Mouse (Mus musculus) liver (tissue): ENCODE results near the gene Ube2e2.
"Not testable (repeated sequence)": the region's sequence is repeated elsewhere in the genome, so short reads cannot be mapped to it uniquely, and the experiment has no call there.

Experiments
- DNase-seq: peaks from one replicate; pipeline ENCODE4 v3.0.0-alpha.2; 2020; ENCODE audit warnings: mixed read lengths

Gene Ube2e2

DNA sequence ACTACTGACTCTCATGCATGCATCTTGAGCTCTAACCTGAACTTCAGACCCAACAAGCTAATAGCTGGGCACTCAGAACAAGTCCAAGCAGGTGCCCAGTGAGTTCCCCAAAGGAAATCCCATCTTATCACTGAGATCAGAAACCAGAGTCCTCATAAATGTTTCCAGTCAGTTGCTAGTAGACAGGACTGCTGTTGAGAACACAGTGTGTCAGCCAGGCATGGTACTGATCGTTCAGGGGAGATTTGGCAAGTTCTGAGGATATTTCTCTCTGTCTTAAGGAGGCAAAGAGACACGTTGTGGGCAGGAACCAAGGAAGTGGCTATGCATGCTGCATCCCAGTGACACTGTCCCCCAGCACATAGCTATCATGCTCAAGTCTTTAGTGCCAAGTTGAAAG is 275.5 kb downstream of the Ube2e2 start:
- DNase-seq = no peak

DNA sequence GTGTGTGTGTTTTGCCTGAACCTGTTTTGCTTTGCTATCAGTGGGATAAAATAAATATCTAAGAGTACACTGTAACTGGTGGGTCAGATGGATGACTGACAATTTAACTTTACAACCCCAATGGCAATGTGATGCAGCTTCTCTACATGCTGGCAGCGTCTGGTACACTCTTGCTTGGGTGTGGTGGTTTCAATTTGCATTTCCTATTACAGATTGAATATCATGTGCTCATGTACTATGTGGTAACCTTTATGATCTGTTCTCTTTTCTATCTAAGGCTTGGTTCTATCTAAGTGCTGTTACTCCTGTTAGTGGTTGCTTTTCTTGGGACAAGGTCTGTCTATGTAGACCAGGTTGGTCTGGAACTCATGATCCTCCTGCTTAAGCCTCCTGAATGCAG is 292.1 kb downstream of the Ube2e2 start:
- no peak for DNase-seq

DNA sequence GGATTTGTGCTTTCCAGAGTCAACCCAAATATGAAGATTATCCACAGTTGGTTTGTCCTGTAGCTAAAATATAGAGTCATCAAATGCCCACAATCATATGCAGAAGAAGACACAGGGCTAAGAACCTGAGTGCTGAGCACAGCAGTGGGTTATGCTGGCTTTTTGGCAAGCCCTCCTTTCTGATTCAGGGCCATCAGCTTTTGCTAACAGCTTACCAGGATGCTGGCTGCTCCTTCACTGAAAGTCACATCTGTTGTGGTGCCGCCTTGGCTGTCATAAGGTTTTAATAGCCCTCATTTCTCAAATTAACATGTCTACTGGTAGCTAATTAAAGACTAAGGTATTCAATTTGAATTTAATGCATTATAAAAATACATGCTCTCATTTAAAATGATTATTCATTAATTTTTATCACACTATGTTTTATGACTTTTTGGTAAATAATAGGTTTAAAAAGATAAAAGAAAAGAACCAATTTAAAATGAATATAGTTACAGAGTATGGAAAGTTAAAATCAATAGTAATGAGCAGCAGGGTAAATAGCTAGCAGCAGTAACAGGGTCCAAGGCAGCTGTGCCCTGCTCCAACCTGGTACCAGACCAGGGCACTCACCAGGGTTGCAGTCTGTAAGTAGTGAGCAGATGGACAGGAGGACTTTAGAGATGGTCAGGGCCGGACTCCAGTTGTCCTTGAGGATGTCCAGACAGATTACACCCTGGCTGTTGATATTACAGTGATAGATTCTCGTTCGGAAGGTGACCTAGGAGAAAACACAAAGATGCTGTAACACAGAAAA is 307.6 kb downstream of the Ube2e2 start:
- no peak for DNase-seq

DNA sequence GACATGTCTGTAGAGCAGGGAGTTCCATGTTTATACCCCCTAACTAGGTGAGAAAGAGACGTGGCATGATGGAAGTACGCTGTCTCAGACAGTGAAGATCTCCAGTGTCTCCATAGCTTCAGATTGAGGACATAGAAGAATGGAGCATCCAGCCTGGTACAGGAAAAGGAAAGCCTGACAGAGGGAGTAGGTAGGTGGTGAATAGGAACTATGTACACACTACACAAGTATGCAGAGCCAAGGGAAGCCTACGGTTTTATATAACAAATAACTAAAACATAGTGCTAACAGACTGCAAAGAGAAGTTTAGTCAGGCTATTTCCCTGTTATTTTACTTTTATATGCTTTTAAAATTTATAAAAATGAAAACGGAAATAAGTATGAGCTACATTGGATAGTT is 312.3 kb downstream of the Ube2e2 start:
- DNase-seq = no peak

DNA sequence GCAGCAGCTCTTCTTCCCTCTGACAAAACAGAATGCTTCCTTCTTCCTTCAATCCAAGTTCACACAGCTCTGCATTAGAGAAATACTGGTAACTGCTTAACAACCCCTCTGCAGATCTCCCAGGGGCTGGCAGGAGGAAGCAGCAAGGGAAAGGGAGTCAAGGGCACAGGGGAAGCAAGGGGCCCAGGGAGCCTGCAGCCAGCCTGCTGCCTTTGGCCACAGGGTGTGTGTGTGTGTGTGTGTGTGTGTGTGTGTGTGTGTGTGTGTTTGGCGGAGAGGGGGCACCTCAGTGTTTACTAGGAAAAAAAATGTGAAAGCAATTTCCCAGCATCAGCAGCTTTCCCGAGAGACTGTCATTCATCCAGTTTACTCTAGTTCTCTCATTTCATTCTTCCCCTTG is 319.3 kb downstream of the Ube2e2 start:
- DNase-seq = no peak

DNA sequence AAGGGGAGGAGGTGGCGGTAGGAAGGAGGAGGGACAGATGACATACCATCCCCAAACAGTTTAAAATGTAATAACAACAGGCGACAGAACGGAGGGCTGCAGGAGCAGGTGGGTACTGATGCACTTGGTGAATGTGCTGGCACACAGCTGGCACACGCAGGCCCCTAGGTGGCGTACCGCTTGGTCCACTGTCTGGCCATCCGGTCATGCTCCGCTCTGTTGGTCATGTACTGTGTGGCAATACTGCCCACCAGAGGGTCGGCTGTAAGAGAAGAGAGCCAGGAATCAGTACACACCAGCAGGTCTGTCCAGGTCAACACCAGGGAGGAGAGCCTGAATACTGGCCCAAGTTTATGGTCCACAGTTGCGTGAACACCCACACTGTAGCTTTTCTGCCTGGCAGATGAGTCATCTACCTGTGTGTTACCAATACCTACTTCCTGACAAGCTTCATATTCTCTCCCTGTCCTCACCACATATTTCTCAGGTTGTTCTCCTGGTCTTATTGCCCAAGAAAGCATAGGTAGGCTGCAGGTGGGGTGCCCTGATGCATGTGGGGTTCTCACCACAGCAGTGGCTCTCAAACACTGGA is 319.8 kb downstream of the Ube2e2 start:
- no peak for DNase-seq

DNA sequence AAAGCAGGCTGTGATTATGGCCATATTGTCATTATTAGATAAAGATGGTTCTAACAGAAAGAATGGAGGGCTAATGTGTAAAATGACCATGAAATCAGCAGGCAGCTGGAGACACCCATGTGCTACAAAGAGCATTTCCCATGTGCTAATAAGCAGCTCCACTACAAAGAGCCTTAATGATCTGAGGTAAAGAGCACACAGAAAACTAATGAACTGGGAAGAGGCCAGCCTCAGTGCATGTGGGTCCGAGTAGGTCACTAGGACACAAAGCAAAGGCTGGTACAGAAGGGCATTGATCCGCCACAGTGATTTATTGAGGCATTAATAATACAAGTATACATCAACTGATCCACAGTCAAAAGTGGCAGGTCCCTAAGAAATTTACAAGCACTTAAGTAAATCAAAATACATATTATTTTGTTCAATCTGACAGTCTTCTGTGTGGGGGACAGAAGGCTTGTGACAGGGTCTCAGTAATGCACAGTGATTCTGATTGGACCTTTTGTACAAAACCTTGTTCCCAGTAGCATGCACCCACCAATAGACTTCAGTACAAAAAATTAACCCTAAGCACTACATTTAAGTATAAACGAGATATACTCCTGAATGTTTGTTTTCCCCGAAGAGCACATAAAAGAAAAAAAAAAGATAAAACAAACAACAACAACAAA is 320.6 kb downstream of the Ube2e2 start:
- no peak for DNase-seq

DNA sequence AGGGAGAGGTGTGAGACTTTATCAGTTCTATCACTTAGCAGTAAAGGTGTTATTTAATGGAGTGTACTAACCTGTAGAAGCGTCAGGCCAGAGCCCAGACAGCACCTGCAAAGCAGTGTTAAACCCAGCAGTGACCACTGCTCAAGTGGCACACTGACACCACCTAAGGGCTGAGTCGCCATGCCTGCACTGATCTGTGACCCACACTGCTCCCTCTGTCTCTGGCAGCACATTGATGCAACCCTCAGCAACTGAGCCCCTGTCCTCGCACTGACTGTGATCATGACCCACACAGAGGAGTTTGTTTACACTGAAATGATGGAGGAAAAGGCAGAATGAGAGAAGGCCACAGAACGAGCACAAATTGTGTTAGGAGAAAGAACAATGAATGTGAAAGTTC is 321.2 kb downstream of the Ube2e2 start:
- no peak for DNase-seq

DNA sequence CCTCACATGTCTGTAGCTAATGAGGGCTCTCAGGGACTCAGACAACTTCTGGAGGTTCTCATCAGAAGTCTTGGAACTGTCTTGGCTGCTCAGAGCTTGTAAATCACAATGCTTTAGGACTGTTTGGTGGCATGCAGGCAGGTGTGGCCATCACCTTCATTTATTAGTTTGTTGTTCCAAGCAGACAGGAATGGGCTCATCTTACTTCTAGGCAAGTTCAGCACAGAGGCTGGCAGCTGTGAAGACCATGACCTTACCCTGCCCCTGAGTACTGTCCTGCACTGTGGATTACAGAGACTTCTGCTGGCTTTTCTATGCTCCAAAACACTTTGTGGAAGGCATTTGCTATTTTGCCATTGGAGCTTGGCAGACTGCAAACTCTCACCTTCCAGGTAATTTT is 324.5 kb downstream of the Ube2e2 start:
- no peak for DNase-seq

DNA sequence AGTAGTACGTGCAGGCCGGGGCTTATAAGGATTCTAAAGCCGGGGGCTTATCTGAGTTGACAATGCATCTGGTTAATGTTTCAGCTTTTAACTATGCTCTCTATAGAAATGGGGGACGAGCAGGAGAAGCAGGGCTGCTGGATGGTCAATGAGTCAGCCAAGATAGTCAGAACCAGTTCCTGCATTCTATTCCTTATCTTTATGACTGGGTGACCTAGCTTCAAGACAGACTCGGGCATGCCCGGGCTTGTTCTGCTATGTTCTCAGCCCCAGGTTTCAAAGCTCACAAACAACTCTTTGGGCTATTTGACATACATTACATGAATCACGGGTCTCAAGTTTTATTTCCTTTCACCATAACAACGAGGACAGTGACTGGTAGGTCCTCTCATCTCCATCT is 329.1 kb downstream of the Ube2e2 start:
- DNase-seq = peak; percentile 9

DNA sequence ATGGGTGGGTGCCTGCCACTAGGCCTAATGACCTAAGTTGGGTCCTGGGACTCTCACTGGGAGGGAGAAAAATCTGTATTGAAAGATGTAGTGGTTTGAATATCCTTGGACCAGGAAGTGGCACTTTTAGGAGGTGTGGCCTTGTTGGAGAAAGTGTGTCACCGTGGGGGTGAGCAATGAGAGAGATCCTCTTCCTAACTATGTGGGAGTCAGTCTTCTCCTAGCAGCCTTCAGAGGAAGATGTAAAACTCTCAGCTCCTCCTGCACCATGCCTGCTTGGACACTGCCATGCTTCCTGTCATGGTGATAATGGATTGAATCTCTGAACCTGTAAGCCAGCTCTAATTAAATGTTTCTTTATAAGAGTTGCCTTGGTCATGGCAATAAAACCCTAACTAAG is 338.8 kb downstream of the Ube2e2 start:
- no peak for DNase-seq

DNA sequence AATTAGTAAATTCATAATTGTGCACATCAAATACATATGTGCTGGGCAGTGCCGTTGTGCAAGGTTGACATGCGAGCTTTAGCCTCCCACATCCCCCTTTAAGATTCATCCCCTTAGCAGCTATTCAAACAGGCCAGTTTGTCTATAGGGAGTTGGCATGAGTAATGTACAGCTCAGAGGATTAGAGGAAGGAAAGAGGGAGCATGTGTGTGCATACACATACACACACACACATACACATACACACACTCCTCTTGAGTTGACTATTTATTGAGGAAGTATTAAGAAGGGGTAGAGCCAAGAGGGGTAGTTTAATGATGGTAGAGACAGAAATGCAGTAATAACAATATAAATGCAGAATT is 339.5 kb downstream of the Ube2e2 start:
- no peak for DNase-seq

DNA sequence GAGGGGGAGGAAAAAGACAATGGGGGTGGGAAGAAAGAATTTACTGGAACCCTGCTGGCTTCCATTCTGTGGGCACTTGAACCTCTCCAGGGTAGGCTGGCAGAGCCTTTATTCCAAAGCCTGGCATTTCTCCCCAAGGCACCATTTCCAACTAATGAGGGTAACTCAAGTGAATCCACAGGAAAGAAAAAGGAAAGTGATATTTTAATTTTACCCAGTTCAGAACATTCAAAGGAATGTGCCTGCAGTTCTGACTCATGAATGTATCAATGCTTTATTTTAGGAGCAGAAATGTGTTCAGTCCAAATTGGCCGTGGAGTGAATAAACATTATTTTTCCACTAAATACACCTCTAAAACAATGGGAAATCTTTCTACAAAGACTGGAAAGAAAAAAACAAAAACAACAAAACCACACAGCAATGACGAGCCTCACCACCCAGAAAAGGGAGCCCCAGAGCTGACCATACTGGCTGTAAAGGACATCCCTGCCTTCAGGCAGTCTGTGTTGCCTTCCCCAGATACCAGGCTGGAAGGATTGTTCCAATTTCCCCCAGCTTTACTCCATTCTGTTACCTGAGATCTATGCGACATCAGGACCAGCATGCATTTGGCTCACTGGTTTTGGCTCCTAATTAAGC is 340.0 kb downstream of the Ube2e2 start:
- no peak for DNase-seq

DNA sequence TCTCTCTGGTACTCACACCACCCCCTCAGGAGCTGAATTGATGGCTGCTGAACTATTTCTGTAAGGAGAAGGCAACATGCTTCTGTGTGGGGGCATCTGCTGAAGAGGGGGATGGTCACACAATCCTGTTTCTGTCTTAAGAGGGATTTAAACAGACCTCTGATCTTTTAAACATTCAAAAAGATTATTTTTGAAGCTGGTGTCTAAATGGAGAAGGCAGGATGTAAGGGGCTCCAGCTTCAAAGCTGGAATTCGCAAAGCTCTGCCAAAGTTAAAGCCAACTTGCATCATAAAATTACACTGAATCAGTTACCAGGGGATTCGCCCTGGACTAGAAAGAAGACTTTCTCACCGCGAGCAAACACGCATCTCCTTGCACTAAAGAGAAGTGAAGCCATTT is 346.5 kb downstream of the Ube2e2 start:
- DNase-seq = no peak

DNA sequence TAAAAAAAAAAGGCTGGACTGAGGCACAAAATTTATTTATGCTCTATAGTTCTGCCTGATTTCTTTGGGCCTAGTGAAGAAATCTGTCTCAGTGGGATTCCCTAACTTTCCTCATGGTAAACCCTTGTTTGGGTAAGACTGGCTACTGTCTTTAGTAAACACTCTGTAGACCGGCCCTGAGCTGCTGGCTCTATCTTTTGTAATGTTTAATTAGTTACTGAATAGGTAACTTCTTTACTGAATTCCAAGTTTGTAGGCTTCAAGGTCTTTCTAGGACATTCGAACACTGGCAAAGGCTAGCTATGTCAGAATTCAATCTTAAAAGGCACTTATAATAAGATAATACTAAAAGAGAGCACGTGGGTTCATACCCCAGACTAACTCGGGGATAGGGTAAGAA is 355.0 kb downstream of the Ube2e2 start:
- not testable (repeated sequence) for DNase-seq

DNA sequence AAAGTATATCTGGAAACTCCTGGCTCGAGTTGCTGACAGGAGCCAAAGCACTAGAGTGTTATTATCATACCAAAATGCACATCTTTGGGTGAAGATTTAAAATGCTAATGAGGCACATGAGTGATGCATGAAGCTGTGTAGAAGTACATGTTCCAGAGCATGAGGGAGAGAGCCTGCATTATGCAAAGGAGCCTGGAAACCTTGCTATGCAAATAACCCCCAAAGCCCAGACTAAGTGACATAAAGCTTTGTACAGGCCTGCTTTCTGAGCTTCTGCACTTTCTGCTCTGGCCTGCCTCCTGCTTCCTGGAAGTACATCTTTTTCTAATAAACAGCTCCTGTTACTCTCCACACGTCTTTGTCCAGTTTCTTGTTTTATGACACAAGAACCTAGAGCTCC is 363.2 kb downstream of the Ube2e2 start:
- DNase-seq = no peak

DNA sequence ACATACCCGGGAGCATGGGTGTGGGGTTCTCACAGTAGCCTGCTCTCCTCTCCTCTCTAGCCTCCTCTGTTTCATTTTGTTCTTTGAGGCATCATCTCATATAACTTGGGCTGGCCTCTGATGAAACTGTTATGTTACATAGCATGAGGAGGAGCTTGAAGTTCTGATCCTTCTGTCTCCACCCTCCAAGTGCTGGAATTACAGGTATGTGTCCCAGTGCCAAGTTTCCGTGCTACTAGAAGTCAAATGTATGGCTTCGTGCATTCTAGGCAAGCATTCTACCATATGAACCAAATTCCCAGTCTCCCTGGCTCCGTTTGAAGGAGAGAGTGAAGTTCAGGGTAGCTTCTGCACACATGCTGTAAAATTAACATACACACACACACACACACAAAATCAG is 363.6 kb downstream of the Ube2e2 start:
- no peak for DNase-seq
